Mouse (Mus musculus) olfactory bulb, adult 2 months (tissue): ENCODE results near the gene Gcfc2.

Source experiments
- CTCF ChIP-seq: fragments of 200-500 bp; IDR thresholded peaks from 2 replicates; pipeline ENCODE4 v1.5.1; 2012; ENCODE audit warnings: low read depth, mild to moderate bottlenecking, low read length, moderate library complexity; ENCODE audit not compliant: insufficient read depth
- POLR2A ChIP-seq: fragments of 200-500 bp; IDR thresholded peaks from 2 replicates; pipeline ENCODE4 v1.6.1; 2012; ENCODE audit warnings: mild to moderate bottlenecking, low read depth, low read length, moderate library complexity; ENCODE audit not compliant: insufficient read depth

- TF ChIP-seq CTCF (no peak), POLR2A (no peak)
Measured at GRCm38 (mm10) chr6:81911244-81911643, 12.2 kb upstream of the Gcfc2 start.
